Mouse (Mus musculus): Measurements from ENCODE around the gene Fam78a.

DNA sequence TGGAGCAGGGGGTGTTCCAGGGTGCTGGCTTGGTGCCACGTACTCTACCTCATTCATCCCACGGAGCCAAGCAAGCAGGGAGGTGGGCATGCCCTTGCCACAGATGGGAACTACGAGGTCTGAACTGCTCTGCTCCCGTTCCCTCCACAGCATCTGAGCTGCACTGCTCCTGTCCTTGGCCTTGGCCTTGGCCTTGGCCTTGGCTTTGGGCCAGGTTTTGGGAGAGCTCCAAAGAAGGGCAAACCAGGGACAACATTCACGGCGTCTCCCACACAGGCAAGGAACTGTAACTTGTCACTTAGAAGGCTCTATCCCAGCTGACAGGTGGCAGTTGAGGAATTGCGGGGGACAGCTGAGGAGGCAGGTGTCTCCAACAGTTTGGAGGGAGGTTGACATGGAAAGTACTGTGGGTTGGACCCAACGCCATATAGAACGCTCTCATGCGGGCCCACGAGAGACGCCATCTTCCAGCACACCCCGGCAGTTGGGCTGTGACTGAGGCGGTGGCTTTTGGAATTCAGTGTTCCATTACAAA is 5.4 kb downstream of the Fam78a start:
- no peak for TF ChIP-seq CTCF (IDR thresholded peaks at IDR 0.05 in 2 of 3, conservative IDR thresholded peaks at IDR 0.05 in 1 of 3; ENCODE audit: control insufficient read depth in 1 of 3, insufficient read depth in 1 of 3, low read depth in 2 of 3, low read length in 3 of 3, poor library complexity in 1 of 3, severe bottlenecking in 1 of 3)
- no peak for TF ChIP-seq POLR2A (IDR thresholded peaks at IDR 0.05; ENCODE audit: control insufficient read depth in 1 of 2, insufficient read depth in 1 of 2, low read depth in 1 of 2, low read length in 2 of 2, poor library complexity in 1 of 2)
- TF ChIP-seq SMC3 (IDR thresholded peaks at IDR 0.05; ENCODE audit: low read depth, low read length): no peak
- TF ChIP-seq TBP (IDR thresholded peaks at IDR 0.05; ENCODE audit: low read depth, low read length): no peak
- TF ChIP-seq GABPA (IDR thresholded peaks at IDR 0.05; ENCODE audit: low read depth, low read length): no peak
- no peak for TF ChIP-seq RCOR1 (IDR thresholded peaks at IDR 0.05; ENCODE audit: low read depth, low read length)
- TF ChIP-seq ETS1 (IDR thresholded peaks at IDR 0.05; ENCODE audit: low read depth, low read length): no peak
- no peak for TF ChIP-seq KAT2A (conservative IDR thresholded peaks at IDR 0.05; ENCODE audit: low read depth, low read length)
- TF ChIP-seq E2F4 (IDR thresholded peaks at IDR 0.05; ENCODE audit: borderline replicate concordance, low read depth, low read length): no peak
- TF ChIP-seq CHD2 (IDR thresholded peaks at IDR 0.05; ENCODE audit: low read length): no peak
- TF ChIP-seq HCFC1 (IDR thresholded peaks at IDR 0.05; ENCODE audit: low read depth, low read length): no peak
- TF ChIP-seq MYB (IDR thresholded peaks at IDR 0.05; ENCODE audit: low read depth, low read length): no peak
- no peak for TF ChIP-seq MAX (IDR thresholded peaks at IDR 0.05; ENCODE audit: low read length)

Data from MEL (cell line).